Mouse (Mus musculus): Measurements from ENCODE around the gene Rgs9. TPM values are rescaled to one million over a fixed set of nuclear protein-coding genes. Genes with fewer than 3 reads are reported as not detected.

Rgs9 gene
- polyA plus RNA-seq, 1 experiment from 2014 or later = 0.40 TPM

DNA sequence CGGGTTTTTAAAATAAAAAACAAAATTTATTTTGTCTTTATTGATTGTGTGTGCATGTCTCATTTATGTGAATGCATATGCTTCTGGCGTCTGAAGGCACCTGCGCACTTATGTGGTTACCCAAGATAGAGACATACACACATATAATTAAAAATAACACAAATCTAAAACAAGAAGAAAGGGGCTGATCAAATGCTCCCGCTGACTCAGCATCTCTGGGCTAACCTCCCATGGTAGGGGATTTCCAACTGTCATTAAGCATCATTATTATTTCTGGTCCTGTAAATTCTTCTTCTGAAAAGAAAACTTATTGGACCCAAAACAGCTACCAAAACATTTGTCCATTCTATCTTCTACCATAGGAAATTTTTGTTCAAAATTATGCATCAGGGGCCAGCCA, 36.8 kb upstream of the Rgs9 start:
- 86% methylated on average over 4 of the region's 4 CpGs for WGBS (ENCODE audit: insufficient replicate concordance)
- H3K27ac ChIP-seq (ENCODE audit: low read depth, low read length) = no peak overlapping the region
- H3K9ac ChIP-seq (ENCODE audit: low read depth, low read length) = no peak overlapping the region
- H3K4me3 ChIP-seq (ENCODE audit: low read depth, low read length) = no peak overlapping the region
- peaks cover 3% of the 10 kb centered on the region; the same call in 1 of the 2 replicates for H3K4me1 ChIP-seq (ENCODE audit: control insufficient read depth, insufficient read depth, low read length)
- H3K27me3 ChIP-seq (ENCODE audit: control insufficient read depth, insufficient read depth, low read length) = peaks cover 4% of the 10 kb centered on the region; the same call in 1 of the 2 replicates
- no peak for ATAC-seq (replicated peaks; ENCODE audit: insufficient number of reproducible peaks, low FRiP score, low TSS enrichment)
- H3K4me2 ChIP-seq = no peak overlapping the region
- H3K36me3 ChIP-seq (ENCODE audit: control insufficient read depth, insufficient read depth, low read length) = no peaks in the 10 kb centered on the region
- H3K9me3 ChIP-seq (replicated peaks; ENCODE audit: control insufficient read depth, low read length) = no peaks in the 10 kb centered on the region

DNA sequence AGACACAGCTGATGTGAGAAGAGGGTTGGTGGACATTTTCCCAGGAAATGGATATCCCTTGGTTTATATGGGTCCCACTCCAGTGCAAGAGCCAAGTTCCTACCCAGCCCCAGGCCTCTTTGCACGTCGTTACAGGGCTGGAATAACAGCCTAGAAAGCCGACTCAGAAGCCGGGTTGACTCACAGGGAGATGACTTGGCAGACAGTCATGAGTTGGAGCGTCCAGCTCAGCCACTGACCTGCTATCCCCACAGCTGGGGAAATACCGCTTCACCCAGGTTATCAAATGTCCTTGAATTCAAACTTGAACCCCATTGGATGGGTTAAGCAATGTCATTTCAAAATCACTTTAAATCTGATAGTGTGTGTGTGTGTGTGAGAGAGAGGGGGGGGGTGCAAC, 34.8 kb upstream of the Rgs9 start:
- Histone ChIP-seq H3K4me1 (ENCODE audit: control insufficient read depth, insufficient read depth, low read length) (peaks cover 3% of the 10 kb centered on the region; the same call in 1 of the 2 replicates), H3K4me2 (no peak overlapping the region), H3K9ac (ENCODE audit: low read depth, low read length) (no peak overlapping the region), H3K4me3 (ENCODE audit: low read depth, low read length) (no peak overlapping the region), H3K27ac (ENCODE audit: low read depth, low read length) (no peak overlapping the region), H3K27me3 (ENCODE audit: control insufficient read depth, insufficient read depth, low read length) (peaks cover 6% of the 10 kb centered on the region; the same call in 1 of the 2 replicates), H3K36me3 (ENCODE audit: control insufficient read depth, insufficient read depth, low read length) (no peaks in the 10 kb centered on the region), H3K9me3 (replicated peaks; ENCODE audit: control insufficient read depth, low read length) (no peaks in the 10 kb centered on the region)
- no peak for ATAC-seq (replicated peaks; ENCODE audit: insufficient number of reproducible peaks, low FRiP score, low TSS enrichment)
- 76% methylated on average over 6 of the region's 6 CpGs for WGBS (ENCODE audit: insufficient replicate concordance)

DNA sequence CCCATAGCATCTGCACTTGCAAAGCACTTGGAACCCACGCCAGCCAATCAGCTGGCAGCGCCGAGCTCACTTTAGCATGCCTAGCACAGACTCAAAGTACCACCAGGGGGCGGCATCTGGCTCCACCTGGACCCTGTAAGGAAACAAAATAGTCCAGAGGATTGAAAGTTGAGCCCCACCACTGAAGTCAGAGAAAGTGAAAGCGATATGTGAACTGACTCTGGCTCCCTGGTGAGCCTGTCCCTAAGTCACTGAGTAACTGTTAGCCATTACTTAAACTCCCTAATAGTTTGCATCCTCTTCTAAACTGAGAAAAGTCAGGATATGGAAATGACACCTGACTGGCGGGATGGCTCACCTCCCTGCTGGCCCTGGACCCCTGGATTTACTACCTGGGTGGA, 33.5 kb upstream of the Rgs9 start:
- Histone ChIP-seq H3K4me2 (peak overlapping the region; percentile 63), H3K27me3 (ENCODE audit: control insufficient read depth, insufficient read depth, low read length) (peaks cover 6% of the 10 kb centered on the region; the same call in 1 of the 2 replicates), H3K36me3 (ENCODE audit: control insufficient read depth, insufficient read depth, low read length) (no peaks in the 10 kb centered on the region), H3K27ac (ENCODE audit: low read depth, low read length) (no peak overlapping the region), H3K9me3 (replicated peaks; ENCODE audit: control insufficient read depth, low read length) (no peaks in the 10 kb centered on the region), H3K4me3 (ENCODE audit: low read depth, low read length) (peak overlapping the region; percentile 33), H3K9ac (ENCODE audit: low read depth, low read length) (peak overlapping the region; percentile 40; the same call in 1 of the 2 replicates), H3K4me1 (ENCODE audit: control insufficient read depth, insufficient read depth, low read length) (peaks cover 3% of the 10 kb centered on the region; the same call in 1 of the 2 replicates)
- WGBS (ENCODE audit: insufficient replicate concordance) = 5% methylated on average over 6 of the region's 6 CpGs
- ATAC-seq (replicated peaks; ENCODE audit: insufficient number of reproducible peaks, low FRiP score, low TSS enrichment) = peak; percentile 81

DNA sequence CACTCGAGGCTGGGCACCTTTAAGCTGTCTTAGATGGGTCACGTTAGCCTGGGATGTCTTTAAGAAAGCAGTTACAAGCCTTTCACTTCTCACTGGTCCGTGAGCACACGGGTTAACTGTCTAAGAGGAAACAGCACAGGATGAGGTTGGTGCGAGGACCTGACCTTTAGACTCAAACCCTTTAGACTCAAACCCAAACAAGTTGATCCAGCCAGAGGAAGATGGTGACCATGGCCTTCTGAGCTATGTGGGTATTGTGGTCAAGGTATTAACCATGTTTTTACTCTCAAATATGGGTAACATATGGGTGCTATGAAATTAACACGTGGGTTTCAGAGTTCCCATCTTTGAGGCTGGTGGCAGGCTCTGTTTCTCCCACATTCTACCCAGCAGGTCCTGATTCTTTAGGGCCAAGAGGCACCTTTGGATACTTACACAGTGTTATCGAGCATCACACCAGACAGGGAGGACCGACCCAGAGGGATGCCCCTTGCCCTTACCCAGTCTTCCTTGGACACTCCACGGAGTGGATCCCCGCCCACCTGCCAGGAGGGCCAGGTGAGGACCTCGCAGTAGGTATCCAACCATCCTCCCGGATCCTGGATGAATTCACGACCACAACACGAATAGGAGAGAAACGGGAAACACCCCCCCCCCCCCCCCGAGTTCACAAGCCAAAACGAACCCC, 32.9 kb upstream of the Rgs9 start:
- H3K36me3 ChIP-seq (ENCODE audit: control insufficient read depth, insufficient read depth, low read length) = no peaks in the 10 kb centered on the region
- H3K9ac ChIP-seq (ENCODE audit: low read depth, low read length) = no peak overlapping the region
- peak overlapping the region; percentile 33 for H3K4me3 ChIP-seq (ENCODE audit: low read depth, low read length)
- H3K4me1 ChIP-seq (ENCODE audit: control insufficient read depth, insufficient read depth, low read length) = peaks cover 3% of the 10 kb centered on the region; the same call in 1 of the 2 replicates
- ATAC-seq (replicated peaks; ENCODE audit: insufficient number of reproducible peaks, low FRiP score, low TSS enrichment) = 0 out of 2 replicates have a peak, but pooled peaks have one; percentile 37
- H3K27ac ChIP-seq (ENCODE audit: low read depth, low read length) = no peak overlapping the region
- 33% methylated on average over 17 of the region's 17 CpGs for WGBS (ENCODE audit: insufficient replicate concordance)
- H3K27me3 ChIP-seq (ENCODE audit: control insufficient read depth, insufficient read depth, low read length) = peaks cover 6% of the 10 kb centered on the region; the same call in 1 of the 2 replicates
- peak overlapping the region; percentile 63 for H3K4me2 ChIP-seq
- no peaks in the 10 kb centered on the region for H3K9me3 ChIP-seq (replicated peaks; ENCODE audit: control insufficient read depth, low read length)

DNA sequence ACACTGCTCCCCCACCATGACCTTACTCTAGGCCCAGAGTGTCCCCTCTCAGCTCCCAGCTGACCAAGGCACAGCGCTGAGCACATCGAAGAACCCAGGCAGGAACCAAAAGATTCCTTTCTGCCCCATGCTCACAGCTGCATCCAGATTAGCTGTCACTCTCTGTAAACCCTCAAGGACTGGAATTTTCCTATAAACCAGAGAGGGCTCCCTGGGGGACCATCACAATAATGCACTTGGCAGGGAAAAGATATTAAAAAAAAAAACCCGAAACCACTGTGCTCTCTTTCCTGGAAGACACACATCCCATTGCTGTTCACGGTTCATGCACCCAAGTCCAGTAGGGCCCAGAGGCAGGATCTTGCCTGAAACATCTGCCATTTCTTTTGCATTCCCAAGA, 31.4 kb upstream of the Rgs9 start:
- Histone ChIP-seq H3K27ac (ENCODE audit: low read depth, low read length) (no peak overlapping the region), H3K9ac (ENCODE audit: low read depth, low read length) (no peak overlapping the region), H3K36me3 (ENCODE audit: control insufficient read depth, insufficient read depth, low read length) (no peaks in the 10 kb centered on the region), H3K4me1 (ENCODE audit: control insufficient read depth, insufficient read depth, low read length) (peaks cover 3% of the 10 kb centered on the region; the same call in 1 of the 2 replicates), H3K4me2 (no peak overlapping the region), H3K9me3 (replicated peaks; ENCODE audit: control insufficient read depth, low read length) (no peaks in the 10 kb centered on the region), H3K27me3 (ENCODE audit: control insufficient read depth, insufficient read depth, low read length) (peaks cover 6% of the 10 kb centered on the region; the same call in 1 of the 2 replicates), H3K4me3 (ENCODE audit: low read depth, low read length) (no peak overlapping the region)
- WGBS (ENCODE audit: insufficient replicate concordance) = 45% methylated on average over 4 of the region's 4 CpGs
- no peak for ATAC-seq (replicated peaks; ENCODE audit: insufficient number of reproducible peaks, low FRiP score, low TSS enrichment)

DNA sequence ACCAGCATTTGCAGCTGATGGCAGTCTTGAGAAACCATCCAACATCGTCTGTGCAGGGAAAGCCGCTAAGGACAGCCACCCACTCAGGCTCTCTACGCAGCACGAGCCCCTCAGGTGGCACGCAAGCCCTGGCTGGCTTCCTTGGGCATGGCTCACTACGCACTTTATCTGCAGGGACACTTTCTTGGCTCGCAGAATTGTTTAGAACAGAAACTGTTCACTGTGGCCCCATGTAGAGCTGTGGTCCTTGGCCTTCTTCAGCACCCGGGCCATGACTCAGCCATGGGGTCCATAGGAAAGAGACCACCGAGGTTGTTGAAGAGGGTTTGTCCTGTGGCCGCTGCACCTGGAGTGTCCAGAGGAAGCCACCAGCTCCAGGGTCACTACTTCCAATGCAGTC, 30.0 kb upstream of the Rgs9 start:
- Histone ChIP-seq H3K27me3 (ENCODE audit: control insufficient read depth, insufficient read depth, low read length) (peaks cover 6% of the 10 kb centered on the region; the same call in 1 of the 2 replicates), H3K4me2 (no peak overlapping the region), H3K9ac (ENCODE audit: low read depth, low read length) (no peak overlapping the region), H3K4me3 (ENCODE audit: low read depth, low read length) (no peak overlapping the region), H3K36me3 (ENCODE audit: control insufficient read depth, insufficient read depth, low read length) (no peaks in the 10 kb centered on the region), H3K9me3 (replicated peaks; ENCODE audit: control insufficient read depth, low read length) (no peaks in the 10 kb centered on the region), H3K4me1 (ENCODE audit: control insufficient read depth, insufficient read depth, low read length) (peaks cover 3% of the 10 kb centered on the region; the same call in 1 of the 2 replicates), H3K27ac (ENCODE audit: low read depth, low read length) (no peak overlapping the region)
- 79% methylated on average over 10 of the region's 10 CpGs for WGBS (ENCODE audit: insufficient replicate concordance)
- ATAC-seq (replicated peaks; ENCODE audit: insufficient number of reproducible peaks, low FRiP score, low TSS enrichment) = no peak

DNA sequence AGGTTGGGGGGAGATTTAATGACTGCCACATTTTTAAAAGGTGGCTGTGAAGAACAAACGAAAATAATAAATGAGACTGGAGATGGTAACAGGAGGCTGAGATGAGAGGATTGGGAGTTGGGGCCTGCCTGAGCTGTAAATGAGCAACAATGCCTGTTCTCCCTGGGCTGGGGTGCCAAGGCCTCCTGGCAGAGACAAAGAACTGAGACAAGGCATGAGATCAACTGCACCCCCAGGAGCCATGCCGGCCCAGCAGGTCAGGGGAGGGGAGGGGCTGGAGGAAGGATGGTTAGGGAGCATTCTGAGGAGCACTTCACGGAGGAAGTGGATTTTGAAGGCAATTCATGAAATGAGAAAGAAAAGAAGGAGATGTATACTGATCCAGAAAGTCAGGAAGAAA, 29.5 kb upstream of the Rgs9 start:
- no peak overlapping the region for H3K9ac ChIP-seq (ENCODE audit: low read depth, low read length)
- H3K9me3 ChIP-seq (replicated peaks; ENCODE audit: control insufficient read depth, low read length) = no peaks in the 10 kb centered on the region
- ATAC-seq (replicated peaks; ENCODE audit: insufficient number of reproducible peaks, low FRiP score, low TSS enrichment) = no peak
- peaks cover 6% of the 10 kb centered on the region; the same call in 1 of the 2 replicates for H3K27me3 ChIP-seq (ENCODE audit: control insufficient read depth, insufficient read depth, low read length)
- no peak overlapping the region for H3K4me3 ChIP-seq (ENCODE audit: low read depth, low read length)
- no peak overlapping the region for H3K4me2 ChIP-seq
- H3K36me3 ChIP-seq (ENCODE audit: control insufficient read depth, insufficient read depth, low read length) = no peaks in the 10 kb centered on the region
- H3K27ac ChIP-seq (ENCODE audit: low read depth, low read length) = no peak overlapping the region
- peaks cover 3% of the 10 kb centered on the region; the same call in 1 of the 2 replicates for H3K4me1 ChIP-seq (ENCODE audit: control insufficient read depth, insufficient read depth, low read length)
- 43% methylated on average over 3 of the region's 3 CpGs for WGBS (ENCODE audit: insufficient replicate concordance)

DNA sequence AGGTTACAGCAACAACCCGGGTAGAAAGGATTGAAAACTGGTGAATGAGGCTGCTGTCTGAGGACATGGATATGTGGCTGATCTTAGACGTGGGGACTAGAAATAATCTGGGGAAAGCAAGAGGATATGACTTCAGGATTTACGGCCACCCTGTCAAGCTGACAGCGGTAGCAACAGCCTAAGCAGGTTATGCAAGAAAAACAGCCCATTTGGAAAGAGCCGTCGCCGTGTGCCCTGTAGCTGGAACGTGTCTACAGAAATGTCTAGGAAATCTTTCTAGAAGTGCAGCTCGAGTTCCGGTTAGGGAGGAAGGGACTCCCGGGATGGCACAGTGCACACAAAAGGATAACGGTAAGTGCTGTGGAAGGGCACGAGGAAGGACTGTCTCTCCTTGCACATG, 28.3 kb upstream of the Rgs9 start:
- Histone ChIP-seq H3K4me2 (no peak overlapping the region), H3K27ac (ENCODE audit: low read depth, low read length) (no peak overlapping the region), H3K9ac (ENCODE audit: low read depth, low read length) (no peak overlapping the region), H3K4me3 (ENCODE audit: low read depth, low read length) (no peak overlapping the region), H3K27me3 (ENCODE audit: control insufficient read depth, insufficient read depth, low read length) (peaks cover 6% of the 10 kb centered on the region; the same call in 1 of the 2 replicates), H3K9me3 (replicated peaks; ENCODE audit: control insufficient read depth, low read length) (no peaks in the 10 kb centered on the region), H3K36me3 (ENCODE audit: control insufficient read depth, insufficient read depth, low read length) (no peaks in the 10 kb centered on the region), H3K4me1 (ENCODE audit: control insufficient read depth, insufficient read depth, low read length) (peaks cover 3% of the 10 kb centered on the region; the same call in 1 of the 2 replicates)
- 66% methylated on average over 13 of the region's 13 CpGs for WGBS (ENCODE audit: insufficient replicate concordance)
- ATAC-seq (replicated peaks; ENCODE audit: insufficient number of reproducible peaks, low FRiP score, low TSS enrichment) = no peak

Measured in heart, embryonic 11.5 days (tissue).